Mouse (Mus musculus) heart, embryonic 12.5 days (tissue): Measurements from ENCODE around the gene Itsn1. TPM values are rescaled to one million over a fixed set of nuclear protein-coding genes. Genes with fewer than 3 reads are reported as not detected.

Source experiments
- ATAC-seq: fragments of 200-750 bp; cut with Nextera tagmentation; 2 replicates; pipeline ENCODE4 v1.8.0; 2017; ENCODE audit warnings: moderate TSS enrichment, moderate library complexity; ENCODE audit not compliant: insufficient number of reproducible peaks, low FRiP score
- H3K27ac ChIP-seq: fragments of 300-500 bp; sonication (generic); 2 replicates; pipeline ENCODE4 v1.5.1; 2016; ENCODE audit warnings: mild to moderate bottlenecking, moderate library complexity; ENCODE audit not compliant: poor library complexity, severe bottlenecking
- H3K27me3 ChIP-seq: fragments of 300-500 bp; sonication (generic); replicated peaks from 2 replicates; pipeline ENCODE4 v1.6.1; 2016; ENCODE audit warnings: mild to moderate bottlenecking, moderate library complexity
- H3K36me3 ChIP-seq: fragments of 300-500 bp; sonication (generic); 2 replicates; pipeline ENCODE4 v1.6.1; 2016; ENCODE audit warnings: mild to moderate bottlenecking, moderate library complexity
- H3K4me1 ChIP-seq: fragments of 300-500 bp; sonication (generic); replicated peaks from 2 replicates; pipeline ENCODE4 v1.6.1; 2016; ENCODE audit warnings: mild to moderate bottlenecking
- H3K4me2 ChIP-seq: fragments of 300-500 bp; sonication (generic); 2 replicates; pipeline ENCODE4 v1.6.1; 2016; ENCODE audit warnings: mild to moderate bottlenecking, moderate library complexity
- H3K4me3 ChIP-seq: fragments of 300-500 bp; sonication (generic); 2 replicates; pipeline ENCODE4 v1.5.1; 2016; ENCODE audit warnings: mild to moderate bottlenecking
- H3K9ac ChIP-seq: fragments of 300-500 bp; sonication (generic); 2 replicates; pipeline ENCODE4 v1.6.1; 2016; ENCODE audit warnings: mild to moderate bottlenecking, moderate library complexity
- H3K9me3 ChIP-seq: fragments of 300-500 bp; sonication (generic); replicated peaks from 2 replicates; pipeline ENCODE4 v1.6.1; 2016; ENCODE audit warnings: mild to moderate bottlenecking, moderate library complexity
- WGBS: fragments of 180-500 bp; shearing (Covaris S2); methylation state at CpG from one replicate; pipeline ENCODE4 v1.1.7; 2016; 5-methylcytosine and 5-hydroxymethylcytosine counted together
- polyA plus RNA-seq: library from polyadenylated mRNA; unstranded; fragments of >200 nt; fragmentation: Nextera tagmentation; extraction: Ambion mirVana; gene quantifications from 2 replicates; pipeline ENCODE4 v1.2.1, GENCODE M21; 2016

The Itsn1 gene
- polyA plus RNA-seq, 1 experiment from 2014 or later = 29.7 TPM

DNA sequence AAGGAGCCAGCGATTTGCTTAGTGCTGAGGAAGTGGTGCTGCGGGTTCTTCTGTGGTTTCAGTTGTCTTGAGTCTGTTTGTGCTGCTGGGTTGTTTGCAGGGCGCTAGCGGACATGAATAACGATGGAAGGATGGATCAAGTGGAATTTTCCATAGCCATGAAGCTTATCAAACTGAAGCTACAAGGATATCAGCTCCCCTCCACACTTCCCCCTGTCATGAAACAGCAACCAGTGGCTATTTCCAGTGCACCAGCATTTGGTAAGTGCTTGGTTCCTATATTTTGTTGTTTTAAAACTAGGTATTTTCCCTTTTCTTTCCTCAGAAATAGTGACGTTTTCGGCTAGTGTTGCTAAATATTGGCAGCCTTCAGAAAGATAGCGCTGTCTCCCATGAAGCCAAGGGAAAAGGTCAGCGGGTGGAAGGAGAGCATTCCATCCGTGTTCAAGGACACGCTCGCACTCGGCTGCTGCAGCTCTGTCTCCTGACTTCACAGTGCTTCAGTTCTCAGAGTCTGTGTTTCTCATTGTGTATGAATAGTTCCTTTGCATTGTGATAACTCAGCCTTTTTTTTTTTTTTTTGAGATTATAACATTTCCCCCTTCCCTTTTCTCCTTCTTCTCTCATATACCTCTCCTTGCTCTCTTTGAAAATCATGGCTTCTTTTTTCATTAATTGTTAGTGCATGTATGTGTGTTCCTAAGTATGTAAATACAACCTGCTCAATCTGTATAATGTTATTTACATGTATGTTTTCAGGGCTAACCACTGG is 64.6 kb downstream of the Itsn1 start:
- Histone ChIP-seq H3K4me3 (peak overlapping the region; percentile 13; the same call in 1 of the 2 replicates), H3K27ac (peak overlapping the region; percentile 81), H3K4me2 (peak overlapping the region; percentile 29), H3K4me1 (peaks cover 42% of the 10 kb centered on the region), H3K36me3 (peaks cover 23% of the 10 kb centered on the region), H3K9me3 (no peaks in the 10 kb centered on the region), H3K27me3 (no peaks in the 10 kb centered on the region), H3K9ac (no peak overlapping the region)
- WGBS = 40% methylated on average over 13 of the region's 13 CpGs
- peak; percentile 56; the same call in 1 of the 2 replicates for ATAC-seq

DNA sequence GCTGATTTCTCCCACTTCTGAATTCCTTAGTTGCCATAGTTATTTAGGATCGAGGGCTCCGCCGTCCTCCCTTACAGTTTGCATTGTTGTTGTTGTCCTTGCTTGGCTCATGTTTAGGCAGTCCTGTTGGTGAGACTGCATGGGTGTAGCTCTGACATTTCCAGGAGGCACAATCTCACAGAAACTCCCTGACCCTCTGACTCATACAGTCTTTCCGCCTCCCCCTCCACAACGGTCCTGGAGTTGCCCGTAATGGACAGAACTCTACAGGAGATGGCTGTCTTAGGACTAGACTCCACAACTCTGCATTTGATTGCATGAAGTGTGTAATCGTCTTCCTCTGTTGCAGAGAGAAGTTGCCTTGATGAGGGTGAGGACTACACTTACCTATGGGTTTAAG is 65.2 kb downstream of the Itsn1 start:
- Histone ChIP-seq H3K36me3 (peaks cover 23% of the 10 kb centered on the region), H3K9me3 (no peaks in the 10 kb centered on the region), H3K27ac (peak overlapping the region; percentile 75), H3K4me3 (no peak overlapping the region), H3K27me3 (no peaks in the 10 kb centered on the region), H3K9ac (0 out of 2 replicates have a peak overlapping the region, but pooled peaks have one; percentile 38), H3K4me2 (no peak overlapping the region), H3K4me1 (peaks cover 37% of the 10 kb centered on the region)
- 68% methylated on average over 7 of the region's 7 CpGs for WGBS
- ATAC-seq = no peak

DNA sequence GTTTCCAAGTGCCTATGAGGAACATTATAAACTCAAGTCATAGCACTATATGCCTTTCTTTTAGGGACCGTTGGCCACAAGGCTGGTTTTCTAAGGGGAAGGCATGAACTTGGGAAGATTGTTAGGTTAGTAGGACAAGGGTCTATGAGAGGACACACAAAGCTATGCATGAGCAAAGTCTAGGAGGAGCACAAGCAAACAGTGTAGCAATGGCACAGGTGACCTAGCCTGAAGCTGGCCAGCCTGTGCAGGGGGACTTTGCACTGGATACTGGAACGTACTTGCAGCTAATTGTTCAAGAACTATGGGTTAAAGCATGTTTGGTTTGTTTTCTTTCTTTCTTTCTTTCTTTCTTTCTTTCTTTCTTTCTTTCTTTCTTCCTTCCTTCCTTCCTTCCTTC is 66.0 kb downstream of the Itsn1 start:
- H3K4me2 ChIP-seq = no peak overlapping the region
- no peak overlapping the region for H3K9ac ChIP-seq
- no peaks in the 10 kb centered on the region for H3K27me3 ChIP-seq
- no peaks in the 10 kb centered on the region for H3K9me3 ChIP-seq
- peaks cover 23% of the 10 kb centered on the region for H3K36me3 ChIP-seq
- H3K4me1 ChIP-seq = peaks cover 30% of the 10 kb centered on the region
- no peak for ATAC-seq
- WGBS = 94% methylated on average over 2 of the region's 2 CpGs
- H3K4me3 ChIP-seq = no peak overlapping the region
- H3K27ac ChIP-seq = 0 out of 2 replicates have a peak overlapping the region, but pooled peaks have one; percentile 75

DNA sequence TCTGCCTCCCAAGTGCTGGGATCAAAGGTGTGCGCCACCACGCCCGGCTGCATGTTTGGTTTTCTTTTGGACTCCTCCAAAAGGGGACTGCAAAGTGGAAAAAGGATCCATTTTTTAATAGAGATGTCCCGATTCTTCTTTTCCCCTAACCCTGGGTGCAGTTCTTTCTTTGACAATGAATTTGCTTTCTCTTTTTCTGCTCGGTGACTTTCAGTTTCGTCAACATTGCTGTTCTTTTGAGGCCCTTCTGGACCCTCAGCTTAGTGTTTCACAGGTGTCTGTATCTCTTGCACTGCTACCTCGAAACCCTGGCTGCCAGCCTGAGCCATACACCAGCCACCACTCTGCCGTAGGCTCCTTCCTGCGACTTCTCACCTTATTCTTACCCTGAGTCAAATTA is 66.5 kb downstream of the Itsn1 start:
- Histone ChIP-seq H3K4me3 (no peak overlapping the region), H3K36me3 (peaks cover 23% of the 10 kb centered on the region), H3K4me2 (no peak overlapping the region), H3K27ac (no peak overlapping the region), H3K9me3 (no peaks in the 10 kb centered on the region), H3K27me3 (no peaks in the 10 kb centered on the region), H3K9ac (no peak overlapping the region), H3K4me1 (peaks cover 24% of the 10 kb centered on the region)
- 93% methylated on average over 9 of the region's 9 CpGs for WGBS
- no peak for ATAC-seq

DNA sequence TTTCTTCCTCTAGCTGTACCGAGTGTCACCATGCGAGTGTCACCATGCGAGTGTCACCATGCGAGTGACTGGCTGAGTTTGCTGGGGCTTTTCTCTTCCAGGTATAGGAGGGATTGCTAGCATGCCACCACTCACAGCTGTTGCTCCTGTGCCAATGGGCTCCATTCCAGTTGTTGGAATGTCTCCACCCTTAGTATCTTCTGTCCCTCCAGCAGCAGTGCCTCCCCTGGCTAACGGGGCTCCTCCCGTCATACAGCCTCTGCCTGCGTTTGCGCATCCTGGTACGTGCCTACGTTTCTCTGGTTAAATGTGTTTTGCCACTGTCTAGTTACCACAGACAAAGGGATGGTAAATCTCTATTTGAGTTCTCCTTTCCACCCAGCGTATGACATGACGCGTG is 72.3 kb downstream of the Itsn1 start:
- ATAC-seq = no peak
- WGBS = 91% methylated on average over 13 of the region's 13 CpGs
- no peak overlapping the region for H3K4me2 ChIP-seq
- H3K27ac ChIP-seq = no peak overlapping the region
- H3K4me3 ChIP-seq = no peak overlapping the region
- H3K27me3 ChIP-seq = no peaks in the 10 kb centered on the region
- H3K36me3 ChIP-seq = peaks cover 48% of the 10 kb centered on the region
- H3K9ac ChIP-seq = no peak overlapping the region
- H3K9me3 ChIP-seq = no peaks in the 10 kb centered on the region
- H3K4me1 ChIP-seq = peaks cover 10% of the 10 kb centered on the region

DNA sequence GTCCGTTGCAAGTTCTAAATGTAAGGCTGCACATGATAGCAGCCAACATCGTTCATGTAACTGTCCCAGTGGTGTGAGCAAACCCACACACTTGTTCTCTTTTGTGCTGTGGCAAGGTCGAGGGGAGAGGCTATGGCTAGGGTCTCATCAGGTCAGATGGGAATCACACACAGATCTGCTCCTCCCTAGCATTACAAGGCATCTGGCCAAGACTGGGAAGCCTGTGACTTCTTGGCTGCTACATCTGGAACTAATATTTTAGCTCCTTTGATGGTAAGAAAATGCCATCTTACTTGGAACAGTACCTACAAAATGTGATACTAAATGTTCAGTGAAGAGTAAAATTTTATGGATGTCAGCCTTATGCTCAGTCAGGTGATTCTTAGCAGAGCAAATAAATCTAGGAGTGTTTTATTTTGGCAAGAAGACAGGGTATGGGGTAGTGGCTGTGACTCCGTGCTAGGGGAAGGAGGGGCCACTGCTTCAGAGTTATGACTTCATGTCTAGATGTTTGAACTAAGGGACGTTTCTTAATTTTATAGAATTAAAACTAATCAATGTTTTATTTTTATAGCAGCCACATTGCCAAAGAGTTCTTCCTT is 73.5 kb downstream of the Itsn1 start:
- Histone ChIP-seq H3K27me3 (no peaks in the 10 kb centered on the region), H3K9me3 (no peaks in the 10 kb centered on the region), H3K9ac (no peak overlapping the region), H3K4me1 (peaks cover 10% of the 10 kb centered on the region), H3K4me2 (no peak overlapping the region), H3K4me3 (no peak overlapping the region), H3K27ac (no peak overlapping the region), H3K36me3 (peaks cover 48% of the 10 kb centered on the region)
- no peak for ATAC-seq
- WGBS = 83% methylated on average over 5 of the region's 5 CpGs

DNA sequence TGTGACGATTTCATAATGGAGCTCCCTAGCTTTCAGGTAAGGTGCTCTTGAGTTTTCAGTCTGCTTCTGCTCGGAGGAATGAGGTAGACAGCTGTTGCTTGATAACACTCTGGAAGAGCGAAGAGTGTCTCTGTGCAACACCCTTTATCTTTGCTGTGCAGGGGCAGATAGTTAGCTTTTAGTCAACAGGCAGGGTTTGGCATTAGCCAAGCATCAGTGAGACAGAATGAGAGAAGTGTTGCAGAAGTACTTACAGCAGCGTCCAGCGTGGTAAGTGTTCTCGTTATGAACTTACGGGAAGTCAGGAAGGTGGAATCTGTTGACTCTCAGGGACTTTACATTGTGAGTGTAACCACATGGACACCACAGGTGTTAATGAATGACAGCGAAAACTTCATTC is 75.3 kb downstream of the Itsn1 start:
- H3K4me3 ChIP-seq = peak overlapping the region; percentile 28; the same call in 1 of the 2 replicates
- WGBS = 45% methylated on average over 8 of the region's 8 CpGs
- H3K9me3 ChIP-seq = no peaks in the 10 kb centered on the region
- peak overlapping the region; percentile 66; the same call in 1 of the 2 replicates for H3K27ac ChIP-seq
- peaks cover 55% of the 10 kb centered on the region for H3K36me3 ChIP-seq
- ATAC-seq = peak; percentile 91
- H3K27me3 ChIP-seq = no peaks in the 10 kb centered on the region
- peaks cover 10% of the 10 kb centered on the region for H3K4me1 ChIP-seq
- H3K9ac ChIP-seq = no peak overlapping the region
- H3K4me2 ChIP-seq = peak overlapping the region; percentile 21; the same call in 1 of the 2 replicates

DNA sequence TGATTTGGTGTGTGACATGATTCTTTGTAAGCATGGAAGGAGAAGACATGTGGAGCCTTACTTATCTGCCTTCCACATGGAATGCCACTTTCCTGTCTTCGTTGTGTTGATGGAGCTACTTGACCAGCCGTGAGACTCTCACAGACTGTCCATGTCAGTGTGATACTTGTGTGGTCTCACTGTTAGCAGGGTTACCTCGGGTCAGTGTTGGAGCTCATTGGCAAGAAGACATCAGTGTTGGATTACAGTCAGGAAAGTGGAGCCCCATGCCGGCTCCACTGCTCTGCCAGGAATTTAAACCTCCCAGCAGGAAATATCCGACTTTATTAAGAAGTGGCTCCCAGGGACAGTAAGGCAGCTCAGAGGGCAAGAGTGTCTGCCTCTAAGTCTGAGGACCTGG is 75.8 kb downstream of the Itsn1 start:
- Histone ChIP-seq H3K9me3 (no peaks in the 10 kb centered on the region), H3K27me3 (no peaks in the 10 kb centered on the region), H3K27ac (peak overlapping the region; percentile 66), H3K4me2 (peak overlapping the region; percentile 21; the same call in 1 of the 2 replicates), H3K36me3 (peaks cover 59% of the 10 kb centered on the region), H3K4me1 (peaks cover 10% of the 10 kb centered on the region), H3K4me3 (peak overlapping the region; percentile 28), H3K9ac (0 out of 2 replicates have a peak overlapping the region, but pooled peaks have one; percentile 41)
- 32% methylated on average over 5 of the region's 5 CpGs for WGBS
- ATAC-seq = peak; percentile 49

DNA sequence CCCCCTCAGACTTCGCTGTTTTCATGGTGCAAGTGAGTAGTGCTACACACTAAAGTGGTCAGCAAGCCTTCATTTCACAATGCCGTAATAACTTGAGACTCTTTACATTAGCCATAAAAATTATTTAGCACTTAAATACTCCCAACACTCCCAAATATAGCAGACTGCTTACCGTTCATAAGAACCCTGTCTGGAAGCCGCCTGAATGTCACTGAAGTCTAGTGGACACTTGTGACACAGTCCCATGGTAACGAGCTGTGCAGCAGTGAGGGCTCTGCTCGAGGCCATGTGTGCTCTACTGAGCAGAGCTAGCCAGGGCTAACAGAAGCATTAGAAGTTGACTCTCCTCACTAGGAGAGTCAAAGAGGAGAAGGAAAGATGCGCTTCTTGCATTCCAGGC is 81.2 kb downstream of the Itsn1 start:
- H3K9ac ChIP-seq = no peak overlapping the region
- ATAC-seq = no peak
- H3K36me3 ChIP-seq = peaks cover 63% of the 10 kb centered on the region
- H3K9me3 ChIP-seq = no peaks in the 10 kb centered on the region
- no peak overlapping the region for H3K4me3 ChIP-seq
- H3K27me3 ChIP-seq = no peaks in the 10 kb centered on the region
- WGBS = 78% methylated on average over 7 of the region's 7 CpGs
- no peak overlapping the region for H3K27ac ChIP-seq
- no peak overlapping the region for H3K4me2 ChIP-seq
- no peaks in the 10 kb centered on the region; the same call in 1 of the 2 replicates for H3K4me1 ChIP-seq

DNA sequence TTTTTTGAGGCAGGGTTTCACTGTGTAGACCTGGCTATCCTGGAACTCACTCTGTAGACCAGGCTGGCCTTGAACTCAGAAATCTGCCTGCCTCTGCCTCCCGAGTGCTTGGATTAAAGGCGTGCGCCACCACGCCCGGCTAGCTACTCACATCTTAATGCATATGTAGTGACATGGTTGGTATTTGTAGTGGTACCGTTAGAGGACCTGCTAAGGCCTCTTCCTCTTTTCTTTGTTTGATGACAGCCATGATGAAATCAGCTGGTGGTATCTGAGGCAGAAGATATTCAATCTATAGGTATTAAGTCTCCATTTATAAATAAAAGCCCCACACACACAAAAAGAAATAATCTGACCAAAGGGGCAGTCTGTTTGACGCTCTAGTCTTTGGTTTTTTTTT is 82.3 kb downstream of the Itsn1 start:
- Histone ChIP-seq H3K4me3 (no peak overlapping the region), H3K27me3 (no peaks in the 10 kb centered on the region), H3K36me3 (peaks cover 66% of the 10 kb centered on the region), H3K9me3 (no peaks in the 10 kb centered on the region), H3K4me2 (no peak overlapping the region), H3K9ac (no peak overlapping the region), H3K4me1 (no peaks in the 10 kb centered on the region; the same call in 1 of the 2 replicates), H3K27ac (no peak overlapping the region)
- no peak for ATAC-seq
- WGBS = 91% methylated on average over 7 of the region's 7 CpGs

DNA sequence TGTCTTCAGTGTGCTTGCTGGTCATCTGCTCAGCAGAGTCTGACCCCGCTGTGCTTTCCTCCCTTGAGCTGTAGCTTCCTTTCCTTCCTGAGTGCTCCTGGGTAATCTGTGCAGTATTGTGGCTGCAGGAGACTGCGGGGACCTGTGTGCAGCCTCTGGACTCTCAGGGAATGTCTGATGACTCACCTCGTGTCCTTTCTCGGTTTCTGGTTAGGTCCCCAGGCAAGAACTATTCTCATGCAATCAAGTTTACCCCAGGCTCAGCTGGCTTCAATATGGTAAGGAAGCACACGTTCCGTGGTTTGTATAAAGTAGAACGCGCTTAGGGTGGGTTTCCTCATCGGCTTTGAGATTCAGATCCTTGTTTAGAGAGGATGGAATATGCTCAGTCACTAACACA is 82.8 kb downstream of the Itsn1 start:
- peaks cover 69% of the 10 kb centered on the region for H3K36me3 ChIP-seq
- WGBS = 83% methylated on average over 9 of the region's 9 CpGs
- no peaks in the 10 kb centered on the region for H3K27me3 ChIP-seq
- no peaks in the 10 kb centered on the region; the same call in 1 of the 2 replicates for H3K4me1 ChIP-seq
- ATAC-seq = no peak
- no peaks in the 10 kb centered on the region for H3K9me3 ChIP-seq
- H3K4me3 ChIP-seq = no peak overlapping the region
- H3K9ac ChIP-seq = no peak overlapping the region
- no peak overlapping the region for H3K4me2 ChIP-seq
- H3K27ac ChIP-seq = no peak overlapping the region
